Mouse (Mus musculus) yolk sac, embryonic 10.5 days (tissue): ENCODE results near the gene Rnf144a.
A peak's percentile ranks its signal among the peaks of the same experiment; 100 is the strongest.

ENCODE experiments used
- DNase-seq: peaks from one replicate; pipeline ENCODE4 v3.0.0-alpha.2; 2017; ENCODE audit warnings: low spot score

The Rnf144a gene

GRCm38 (mm10) chr12:26370004-26370403 lies 45.0 kb downstream of the Rnf144a start:
- DNase-seq = no peak

GRCm38 (mm10) chr12:26367361-26367760 lies 47.7 kb downstream of the Rnf144a start:
- no peak for DNase-seq

DNA sequence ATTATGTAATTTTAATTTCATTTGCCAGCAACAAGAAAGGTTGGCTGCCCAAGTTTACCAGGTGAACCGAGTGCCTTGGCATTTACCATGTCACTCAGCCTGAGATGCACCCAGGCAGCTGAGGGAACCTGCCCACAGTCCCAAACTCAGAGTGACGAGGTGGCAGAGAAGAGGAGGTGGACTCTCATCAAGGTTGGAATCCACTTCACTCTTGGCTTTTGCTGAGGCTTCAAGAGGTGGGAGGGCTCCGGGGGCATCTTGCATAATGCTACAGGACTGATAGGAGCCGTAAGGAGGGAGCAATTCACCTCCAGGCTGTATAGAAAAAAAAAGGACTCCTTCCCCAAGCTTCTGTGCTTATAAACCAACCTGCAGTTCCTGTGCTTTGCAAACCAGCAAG lies 48.7 kb downstream of the Rnf144a start:
- DNase-seq = no peak

DNA sequence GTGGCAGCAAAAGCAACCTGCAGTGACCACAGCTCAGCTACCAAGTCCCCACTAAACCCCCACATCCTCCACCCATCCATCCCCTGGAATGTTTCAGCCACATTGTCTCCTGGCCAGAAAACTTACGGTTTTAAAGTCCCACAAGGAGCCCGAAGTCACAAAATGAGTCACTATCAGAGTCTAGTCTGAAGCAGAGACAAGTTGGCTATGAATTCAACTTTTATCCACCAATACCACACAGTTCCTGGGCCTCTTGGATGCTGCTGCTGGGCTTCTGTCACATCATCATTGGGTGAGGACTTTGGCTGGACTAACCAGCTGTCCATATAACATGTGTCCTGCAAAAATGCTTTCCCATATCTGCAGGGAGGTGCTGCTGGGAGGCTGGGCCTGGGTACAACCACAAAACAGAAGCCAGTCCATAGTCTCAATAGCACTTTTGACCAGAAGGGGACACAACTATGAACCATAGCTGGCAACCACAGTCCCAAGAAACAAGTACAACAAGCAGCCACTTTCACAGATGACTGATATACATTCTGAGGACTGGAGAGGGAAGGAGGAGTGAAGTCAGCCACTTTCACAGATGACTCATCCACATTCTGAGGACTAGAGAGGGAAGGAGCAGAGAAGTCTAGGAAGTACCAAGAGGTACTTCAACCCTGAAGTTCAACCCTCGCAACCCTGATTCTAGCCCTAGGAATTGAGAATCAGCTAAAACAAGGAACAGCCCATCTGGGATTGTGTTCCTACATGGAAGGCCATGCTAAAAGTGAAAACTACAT lies 49.3 kb downstream of the Rnf144a start:
- no peak for DNase-seq

GRCm38 (mm10) chr12:26364822-26365221 lies 50.2 kb downstream of the Rnf144a start:
- no peak for DNase-seq

- DNase-seq = no peak
Observed at GRCm38 (mm10) chr12:26360946-26361523, 54.0 kb downstream of the Rnf144a start.

DNA sequence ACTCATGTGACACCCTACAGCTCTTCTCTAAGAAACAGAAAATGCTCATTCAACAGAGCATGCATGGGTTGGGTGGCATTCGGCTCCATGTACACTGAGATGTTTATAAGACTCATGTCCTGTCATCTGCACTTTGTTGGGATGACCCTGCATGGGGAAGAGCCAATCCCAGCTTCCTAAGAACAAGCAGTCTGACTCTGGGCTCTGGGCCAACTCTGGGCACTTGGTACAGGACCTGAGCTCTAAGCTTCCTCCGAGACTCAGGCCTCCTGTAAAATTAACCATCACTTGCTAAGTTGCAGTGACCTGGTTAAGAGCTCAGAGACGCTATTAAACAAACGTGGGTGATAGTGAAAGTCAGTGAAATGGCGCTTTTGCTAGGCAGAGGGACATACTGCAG lies 55.2 kb downstream of the Rnf144a start:
- no peak for DNase-seq

- DNase-seq = no peak
Observed at GRCm38 (mm10) chr12:26359241-26359640, 55.8 kb downstream of the Rnf144a start.

DNA sequence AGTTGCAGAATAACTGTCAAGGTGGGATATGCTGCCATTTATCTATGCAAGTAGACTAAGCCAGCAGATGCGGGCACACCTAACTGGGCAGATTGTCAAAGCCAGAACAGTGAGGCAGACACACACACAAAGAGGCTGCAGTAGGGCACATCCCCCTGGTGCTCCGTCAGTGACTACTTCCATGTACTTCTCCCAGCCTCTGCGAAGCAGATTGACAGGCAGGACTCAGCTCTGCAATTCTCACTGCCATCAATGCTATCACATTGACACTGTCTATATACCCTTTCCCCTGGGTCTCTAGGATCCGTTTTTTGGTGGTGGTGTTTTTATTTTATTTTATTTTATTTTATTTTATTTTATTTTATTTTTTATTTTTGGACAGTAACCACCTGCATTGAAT lies 57.8 kb downstream of the Rnf144a start:
- no peak for DNase-seq

DNA sequence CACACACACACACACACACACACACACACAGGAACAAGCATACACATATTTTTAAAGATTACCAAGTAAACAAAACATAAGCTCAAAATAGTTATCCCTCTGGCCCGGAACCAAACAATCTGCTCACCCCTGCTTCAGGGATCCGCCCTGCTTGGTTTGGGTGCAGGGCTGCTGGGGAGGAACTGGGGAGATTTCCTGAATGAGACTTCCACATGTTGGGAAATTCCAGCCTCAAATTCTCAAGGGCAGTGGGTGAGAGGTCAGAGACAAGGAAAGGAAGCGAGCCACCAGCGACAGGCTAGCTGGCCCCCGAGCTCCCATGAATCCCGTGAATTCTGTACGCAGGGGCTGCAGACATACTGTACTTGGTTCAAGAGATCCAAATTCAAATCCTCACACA lies 58.9 kb downstream of the Rnf144a start:
- DNase-seq = peak; percentile 8

DNA sequence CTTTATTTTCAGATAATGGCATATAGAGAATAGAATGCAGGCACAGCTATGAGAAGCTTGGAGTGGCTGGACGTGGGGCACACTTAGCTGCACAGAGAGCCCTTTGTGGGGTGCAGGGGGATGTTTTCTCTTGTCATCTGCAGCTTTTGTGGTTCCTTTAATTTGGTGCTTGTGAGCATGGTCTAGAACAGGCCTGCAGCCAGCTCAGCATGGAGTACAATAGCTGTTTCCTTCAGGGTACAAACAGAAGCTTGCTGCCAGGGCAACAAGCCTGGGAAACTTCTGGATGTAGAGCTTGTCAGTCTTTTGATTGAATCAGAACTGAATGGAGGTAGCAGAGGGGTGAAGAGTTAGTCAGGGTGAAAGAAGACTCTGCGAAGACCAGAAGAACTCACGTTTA lies 63.7 kb downstream of the Rnf144a start:
- DNase-seq = no peak

DNA sequence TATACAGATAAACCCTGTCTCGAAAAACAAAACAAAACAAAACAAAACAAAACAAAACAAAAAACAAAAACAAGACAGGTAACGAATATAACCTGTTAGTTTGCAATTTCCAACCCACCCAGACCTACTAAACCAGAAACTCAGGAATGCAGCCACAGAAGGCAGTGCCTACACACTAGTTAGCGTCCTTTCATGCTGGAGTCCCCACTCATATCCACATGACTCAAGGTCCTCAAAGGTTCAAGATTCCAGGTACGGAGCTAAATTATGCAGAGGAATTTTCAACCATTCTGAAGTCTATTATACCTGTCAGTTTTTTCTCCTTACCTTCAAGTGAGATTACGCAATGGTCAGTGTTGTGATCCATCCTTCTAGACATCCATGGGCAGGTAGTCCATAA lies 70.6 kb downstream of the Rnf144a start:
- no peak for DNase-seq

- no peak for DNase-seq
Observed at GRCm38 (mm10) chr12:26343131-26343530, 71.9 kb downstream of the Rnf144a start.

- DNase-seq = peak; percentile 2
Observed at GRCm38 (mm10) chr12:26342663-26343062, 72.4 kb downstream of the Rnf144a start.

DNA sequence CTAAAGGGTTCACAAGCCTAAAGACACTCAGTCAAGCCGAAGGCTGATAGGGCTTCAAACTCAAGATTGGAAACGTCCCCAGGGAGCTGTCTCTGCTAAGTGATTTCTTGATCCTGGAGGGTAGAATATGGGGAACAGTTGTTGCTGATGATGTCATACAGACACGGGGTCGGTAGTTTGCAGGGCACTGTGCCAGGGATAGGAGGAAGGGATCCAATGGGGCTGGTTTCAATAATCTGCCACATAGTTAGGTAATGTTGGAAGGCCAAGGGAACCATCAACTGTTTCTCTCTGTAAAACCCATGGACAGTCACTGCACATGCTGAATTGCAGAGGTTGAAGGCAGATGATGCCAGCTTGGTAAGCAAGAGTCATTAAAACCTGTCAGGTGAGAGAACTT lies 73.0 kb downstream of the Rnf144a start:
- DNase-seq = no peak

DNA sequence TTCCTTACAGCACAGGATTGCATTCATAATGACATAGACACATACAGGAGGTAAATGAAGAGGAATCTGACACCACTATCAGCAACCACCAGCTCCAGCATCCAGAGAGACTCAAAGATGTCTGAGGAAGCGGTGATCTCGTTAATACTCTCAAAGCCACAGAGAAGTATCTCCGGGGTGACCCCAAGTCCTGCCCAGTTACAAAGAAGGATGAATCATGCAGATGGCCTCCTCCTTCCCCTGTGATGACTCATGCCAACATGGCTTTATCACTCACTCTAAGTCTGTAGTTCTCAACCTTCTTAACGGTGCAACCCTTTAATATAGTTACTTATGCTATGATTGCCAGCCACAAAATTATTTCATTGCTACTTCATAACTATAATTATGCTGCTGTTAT lies 74.4 kb downstream of the Rnf144a start:
- no peak for DNase-seq

DNA sequence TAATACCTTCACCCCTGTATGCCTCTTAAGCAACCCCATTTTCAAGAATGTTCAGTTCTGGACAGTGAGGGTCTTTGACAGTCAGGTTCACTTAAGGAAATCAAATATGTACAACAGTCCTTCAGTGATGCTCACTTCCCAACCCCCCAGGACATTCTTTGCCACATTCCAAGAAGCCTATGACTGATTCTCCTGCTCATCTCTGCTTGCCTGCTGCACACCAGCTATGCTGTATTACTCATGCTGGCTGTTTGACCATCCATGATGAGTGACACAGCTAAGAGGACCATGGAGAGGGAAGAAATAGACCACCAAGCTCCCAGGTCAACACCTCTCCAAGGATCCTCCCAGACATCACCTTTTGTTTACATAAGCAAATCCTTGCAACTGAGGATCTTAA lies 75.2 kb downstream of the Rnf144a start:
- DNase-seq = no peak

DNA sequence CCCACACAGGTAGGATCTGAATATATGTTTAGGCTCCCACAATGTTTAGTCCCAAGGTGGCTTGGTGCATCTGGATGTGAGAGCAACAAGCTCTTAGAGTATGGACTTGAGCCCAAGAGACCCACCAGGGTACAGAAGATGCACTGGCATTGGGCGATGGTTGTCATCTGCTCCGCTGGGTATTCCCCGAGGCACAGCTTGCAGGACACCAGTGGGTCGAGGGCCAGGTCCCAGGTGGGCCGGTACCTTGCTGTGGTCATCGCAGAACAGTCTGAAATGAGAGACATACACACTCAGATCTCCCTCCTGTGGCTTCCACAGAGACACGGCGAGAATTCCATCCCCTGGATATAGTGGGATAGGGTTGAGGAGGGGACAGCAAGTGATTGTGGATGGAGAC lies 75.9 kb downstream of the Rnf144a start:
- DNase-seq = no peak

DNA sequence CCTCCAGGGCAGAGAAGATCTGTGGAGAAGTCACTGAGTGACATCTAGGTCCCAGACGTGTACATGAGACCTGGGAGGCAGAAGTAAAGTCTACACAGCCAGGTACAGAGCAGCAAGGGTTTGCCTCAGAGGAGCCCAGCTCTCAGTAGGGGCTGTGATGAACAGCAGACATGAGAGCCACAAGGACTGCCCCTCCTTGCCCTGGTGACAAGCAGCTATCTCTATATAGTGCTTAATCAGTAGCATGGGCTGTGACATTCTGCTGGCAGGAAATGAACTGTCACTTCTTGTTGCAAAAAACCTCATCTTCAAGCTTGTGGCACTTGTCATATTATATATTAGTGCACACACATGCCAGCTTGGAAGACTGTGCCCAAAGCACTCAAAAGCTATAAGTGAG lies 81.4 kb downstream of the Rnf144a start:
- no peak for DNase-seq

DNA sequence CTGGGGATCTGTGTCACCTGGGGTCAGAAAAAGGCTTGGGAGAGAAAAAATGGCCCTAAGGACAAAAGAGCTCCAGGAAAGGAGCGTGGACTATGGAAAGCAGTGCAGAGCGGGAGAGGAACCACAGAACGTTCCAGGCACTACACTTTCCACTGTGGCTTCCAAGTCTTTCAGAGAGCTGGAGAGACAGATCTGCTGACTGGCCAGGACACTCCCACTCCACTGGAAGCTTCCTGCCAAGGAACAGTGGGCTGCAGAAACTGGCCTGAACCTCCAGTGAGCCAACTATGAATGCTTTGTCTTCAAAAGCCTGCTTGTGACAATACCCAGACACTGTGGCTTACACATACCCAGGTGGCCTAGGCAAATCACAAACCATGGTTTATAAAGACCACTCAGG lies 84.0 kb downstream of the Rnf144a start:
- DNase-seq = no peak

DNA sequence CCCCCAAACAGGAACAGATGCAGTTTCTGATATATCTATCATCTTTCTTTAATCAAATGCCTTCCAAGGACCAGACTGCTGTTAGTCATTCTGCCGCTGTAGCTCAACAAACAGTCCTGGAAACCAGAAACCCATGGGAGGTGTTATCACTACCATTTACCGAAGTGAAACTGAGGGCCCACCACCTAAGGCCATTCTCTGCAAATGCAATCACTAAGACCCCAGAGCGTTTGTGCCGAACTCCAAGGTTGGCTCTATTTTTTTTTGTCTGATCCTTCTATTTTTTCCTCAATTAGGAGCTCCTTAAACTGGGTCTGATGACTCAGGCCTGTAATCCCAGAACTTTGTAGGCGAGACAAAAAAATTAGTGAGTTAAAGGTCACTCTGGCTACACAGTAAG lies 85.3 kb downstream of the Rnf144a start:
- DNase-seq = no peak

DNA sequence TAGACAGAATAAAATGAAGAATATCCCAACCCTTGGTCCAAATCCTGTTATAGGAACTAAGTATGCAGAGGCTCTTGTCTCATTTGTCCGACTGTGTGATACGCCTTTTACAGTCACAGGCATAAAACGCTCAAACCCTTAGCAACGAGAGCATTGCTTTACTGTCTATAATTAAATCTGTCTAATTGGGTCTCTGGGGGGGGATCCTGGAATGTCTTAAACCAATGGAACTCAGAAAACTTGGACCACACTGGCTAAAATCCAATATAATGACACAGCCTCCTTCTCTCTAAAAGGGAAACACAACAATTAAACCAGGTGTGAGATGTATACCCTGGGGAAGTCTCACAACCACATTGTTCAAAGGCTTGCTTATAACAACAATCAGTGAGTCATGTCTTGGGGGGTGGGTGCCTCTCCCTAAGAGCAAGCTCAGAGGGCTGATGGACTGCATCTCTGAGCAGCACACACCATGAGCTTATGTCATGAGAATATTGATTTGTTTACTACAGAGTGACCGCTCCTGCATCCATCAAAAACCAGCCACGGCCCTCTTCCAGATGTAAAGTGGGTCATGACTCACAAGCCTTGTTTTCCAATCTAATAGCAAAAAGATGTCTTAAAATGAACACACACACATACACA lies 85.9 kb downstream of the Rnf144a start:
- DNase-seq = no peak

- no peak for DNase-seq
Observed at GRCm38 (mm10) chr12:26323783-26324364, 91.2 kb downstream of the Rnf144a start.
